Mouse (Mus musculus) intestine, embryonic 14.5 days (tissue): ENCODE data around the gene Rnf39. TPM values are rescaled to one million over a fixed set of nuclear protein-coding genes. Genes with fewer than 3 reads are reported as not detected.
A peak's percentile ranks its signal among the peaks of the same experiment; 100 is the strongest.

Experiments
- ATAC-seq: fragments of 200-750 bp; cut with Nextera tagmentation; replicated peaks from 2 replicates; pipeline ENCODE4 v1.8.0; 2017; ENCODE audit warnings: low read depth, moderate number of reproducible peaks, moderate TSS enrichment, moderate library complexity; ENCODE audit not compliant: low FRiP score, low TSS enrichment
- DNase-seq: peaks from one replicate; pipeline ENCODE4 v3.0.0-alpha.2; 2018; ENCODE audit warnings: low spot score
- H3K27ac ChIP-seq: fragments of 300-500 bp; sonication (generic); 2 replicates; pipeline ENCODE4 v1.5.1; 2014; ENCODE audit warnings: low read depth, mild to moderate bottlenecking, control low read depth
- H3K27me3 ChIP-seq: fragments of 300-500 bp; sonication (generic); replicated peaks from 2 replicates; pipeline ENCODE4 v1.6.1; 2014; ENCODE audit warnings: low read length, control low read depth; ENCODE audit not compliant: control insufficient read depth, insufficient read depth
- H3K36me3 ChIP-seq: fragments of 300-500 bp; sonication (generic); 2 replicates; pipeline ENCODE4 v1.6.1; 2014; ENCODE audit warnings: low read length, control low read depth; ENCODE audit not compliant: control insufficient read depth, insufficient read depth
- H3K4me1 ChIP-seq: fragments of 300-500 bp; sonication (generic); replicated peaks from 2 replicates; pipeline ENCODE4 v1.6.1; 2014; ENCODE audit warnings: low read length, control low read depth, mixed read lengths; ENCODE audit not compliant: control insufficient read depth, insufficient read depth
- H3K4me2 ChIP-seq: fragments of 300-500 bp; sonication (generic); 2 replicates; pipeline ENCODE4 v1.6.1; 2014; ENCODE audit warnings: low read length
- H3K4me3 ChIP-seq: fragments of 300-500 bp; sonication (generic); 2 replicates; pipeline ENCODE4 v1.5.1; 2014; ENCODE audit warnings: low read depth, low read length, control low read depth, mixed read lengths
- H3K9ac ChIP-seq: fragments of 300-500 bp; sonication (generic); 2 replicates; pipeline ENCODE4 v1.6.1; 2014; ENCODE audit warnings: mild to moderate bottlenecking, low read length
- H3K9me3 ChIP-seq: fragments of 300-500 bp; sonication (generic); 2 replicates; pipeline ENCODE4 v1.6.1; 2016; ENCODE audit warnings: low read length, control low read depth; ENCODE audit not compliant: control insufficient read depth
- WGBS: fragments of 180-500 bp; shearing (Covaris S2); extraction: QIAGEN DNeasy Blood & Tissue Kit; methylation state at CpG from one replicate; pipeline ENCODE4 v1.1.7; 2014; 5-methylcytosine and 5-hydroxymethylcytosine counted together
- polyA plus RNA-seq: library from polyadenylated mRNA; unstranded; fragments of >200 nt; fragmentation: Nextera tagmentation; extraction: Ambion mirVana; gene quantifications from 2 replicates; pipeline ENCODE4 v1.2.1, GENCODE M21; 2014

The Rnf39 gene
- 1.3 and 1.5 TPM in 2 replicates for polyA plus RNA-seq

DNA sequence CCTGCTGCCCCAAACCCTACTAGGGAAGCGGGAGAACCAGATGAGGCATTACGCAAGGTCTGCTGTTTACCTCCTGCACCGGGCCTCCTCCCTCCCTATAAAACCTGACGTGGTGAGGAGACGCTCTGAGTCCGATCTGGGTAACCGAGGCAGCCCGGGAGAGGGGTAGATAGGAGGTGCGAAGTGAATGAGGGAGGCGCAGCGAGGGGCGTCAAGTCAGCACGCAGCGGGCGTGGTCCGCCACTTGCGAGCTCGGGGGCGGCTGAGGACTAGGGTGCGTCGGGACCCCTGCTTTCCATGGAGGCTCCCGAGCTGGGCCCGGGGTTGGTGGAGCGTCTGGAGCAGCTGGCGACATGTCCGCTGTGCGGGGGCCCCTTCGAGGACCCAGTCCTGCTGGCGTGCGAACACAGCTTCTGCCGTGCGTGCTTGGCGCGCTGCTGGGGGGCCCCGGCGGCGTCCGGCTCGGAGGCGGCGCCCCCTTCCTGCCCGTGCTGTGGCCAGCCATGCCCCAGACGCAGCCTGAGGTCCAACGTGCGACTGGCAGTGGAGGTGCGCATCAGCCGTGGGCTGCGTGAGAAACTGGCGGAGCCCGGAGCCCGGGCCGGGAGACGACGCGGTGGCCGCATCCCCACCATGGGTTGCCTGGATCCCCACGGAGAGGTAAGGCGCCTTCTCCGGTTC lies at the start of gene Rnf39:
TSS of gene Rnf39 (plus strand) at position 128 of the 681 bp plus-strand sequence.
- Histone ChIP-seq H3K4me2 (peak within 1 kb of the TSS; percentile 75), H3K4me1 (peaks cover 16% of the 10 kb centered on the region), H3K27me3 (peaks cover 46% of the 10 kb centered on the region), H3K9me3 (no peaks in the 10 kb centered on the region), H3K27ac (no peak within 1 kb of the TSS), H3K9ac (no peak within 1 kb of the TSS), H3K4me3 (peak within 1 kb of the TSS; percentile 37), H3K36me3 (no peaks in the 10 kb centered on the region)
- ATAC-seq: peak; percentile 48; the same call in 1 of the 2 replicates
- DNase-seq: peak; percentile 65
- 1% methylated on average over 59 of the region's 59 CpGs for WGBS

DNA sequence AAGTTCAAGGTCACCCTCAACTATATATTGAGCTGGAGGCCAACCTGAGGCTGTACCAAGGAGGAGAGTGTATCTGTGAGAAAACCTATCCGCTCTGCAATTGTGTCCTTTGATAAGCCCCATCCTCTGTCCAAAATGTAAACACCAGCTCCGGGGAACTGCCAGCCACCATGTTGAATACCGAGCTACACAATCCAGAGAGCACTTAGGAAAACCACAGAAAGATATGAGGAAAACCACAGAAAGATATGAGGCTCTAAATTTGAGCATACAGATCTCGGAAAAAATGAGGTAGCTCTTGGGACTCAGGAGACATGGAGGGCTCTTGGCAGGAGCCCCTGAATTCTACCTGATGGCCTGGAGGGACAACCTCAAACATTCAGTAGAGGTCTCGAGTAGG lies 49.3 kb upstream of the Rnf39 start:
- H3K36me3 ChIP-seq: no peaks in the 10 kb centered on the region
- no peaks in the 10 kb centered on the region for H3K27me3 ChIP-seq
- DNase-seq (no peak), ATAC-seq (no peak)
- H3K4me3 ChIP-seq: no peak overlapping the region
- no peaks in the 10 kb centered on the region for H3K9me3 ChIP-seq
- H3K9ac ChIP-seq: no peak overlapping the region
- no peak overlapping the region for H3K27ac ChIP-seq
- WGBS: 53% methylated on average over 5 of the region's 5 CpGs
- no peaks in the 10 kb centered on the region for H3K4me1 ChIP-seq
- no peak overlapping the region for H3K4me2 ChIP-seq

DNA sequence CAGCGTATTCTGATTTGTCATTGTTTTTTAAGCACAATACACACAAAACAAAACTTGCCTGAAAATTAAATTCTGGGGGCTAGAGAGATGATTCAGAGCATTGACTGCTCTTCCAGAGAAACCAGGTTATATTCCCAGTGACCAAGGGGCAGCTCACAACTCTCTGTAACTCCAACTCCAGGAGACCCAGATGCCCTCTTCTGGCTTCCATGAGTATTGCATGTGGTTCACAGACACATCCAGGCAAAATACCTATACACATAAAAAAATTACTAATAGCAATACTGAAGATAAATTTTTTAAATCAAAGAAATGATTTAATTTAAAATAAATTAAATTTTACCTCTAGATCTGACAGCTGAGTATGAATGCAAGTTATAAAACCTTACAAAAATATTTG lies 46.1 kb upstream of the Rnf39 start:
- no peak overlapping the region for H3K4me3 ChIP-seq
- ATAC-seq (no peak), DNase-seq (no peak)
- no peaks in the 10 kb centered on the region for H3K27me3 ChIP-seq
- H3K9me3 ChIP-seq: no peaks in the 10 kb centered on the region
- H3K27ac ChIP-seq: peak overlapping the region; percentile 34
- no peaks in the 10 kb centered on the region for H3K4me1 ChIP-seq
- H3K4me2 ChIP-seq: no peak overlapping the region
- H3K9ac ChIP-seq: no peak overlapping the region
- no peaks in the 10 kb centered on the region for H3K36me3 ChIP-seq
- 91% methylated on average over 1 of the region's 1 CpGs for WGBS

- DNase-seq: no peak
- ATAC-seq: peak; percentile 80
- no peak overlapping the region for H3K9ac ChIP-seq
- no peak overlapping the region for H3K4me3 ChIP-seq
- no peak overlapping the region for H3K4me2 ChIP-seq
- no peaks in the 10 kb centered on the region for H3K27me3 ChIP-seq
- H3K9me3 ChIP-seq: no peaks in the 10 kb centered on the region
- H3K4me1 ChIP-seq: no peaks in the 10 kb centered on the region
- no peaks in the 10 kb centered on the region for H3K36me3 ChIP-seq
- peak overlapping the region; percentile 73 for H3K27ac ChIP-seq
Measured at GRCm38 (mm10) chr17:36897065-36897464, 45.7 kb upstream of the Rnf39 start.

DNA sequence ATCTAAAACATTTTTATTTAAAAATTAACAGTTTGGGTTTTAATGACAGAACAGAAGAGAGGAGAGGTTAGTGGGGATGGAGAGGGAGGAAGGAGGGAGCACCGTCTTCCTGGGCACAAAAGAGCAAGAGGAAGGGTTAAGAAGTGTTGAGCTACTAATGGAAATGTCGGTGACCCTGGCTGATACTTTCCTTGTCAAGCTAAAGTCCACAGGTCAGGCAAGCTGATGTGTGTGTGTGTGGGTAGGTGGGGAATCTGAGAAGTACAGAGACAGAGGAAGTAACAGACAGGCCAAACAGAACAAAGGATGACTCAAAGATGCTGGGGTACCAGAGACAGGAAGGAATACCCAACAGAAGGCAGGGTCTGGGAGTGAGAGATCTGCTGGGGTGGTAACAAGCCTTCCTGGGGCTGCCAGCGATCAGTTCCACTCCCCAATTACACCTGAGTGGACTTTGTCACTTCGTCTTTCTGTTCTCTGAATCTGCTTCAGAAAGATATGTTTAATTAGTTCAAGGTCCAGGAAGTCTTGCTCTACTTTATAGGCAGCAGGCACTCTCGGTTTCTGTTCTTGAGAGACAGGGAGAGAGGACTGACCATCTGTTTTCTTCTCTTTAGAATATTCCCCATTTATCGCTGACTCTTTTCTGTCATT lies 45.0 kb upstream of the Rnf39 start, which contains the start of gene Trim31:
TSS of gene Trim31 (plus strand) at position 567 of the 654 bp plus-strand sequence.
- Histone ChIP-seq H3K9me3 (no peaks in the 10 kb centered on the region), H3K4me3 (no peak within 1 kb of the TSS), H3K9ac (no peak within 1 kb of the TSS), H3K27me3 (no peaks in the 10 kb centered on the region), H3K4me2 (peak within 1 kb of the TSS; percentile 32), H3K36me3 (no peaks in the 10 kb centered on the region), H3K27ac (peak within 1 kb of the TSS; percentile 73), H3K4me1 (no peaks in the 10 kb centered on the region)
- no peak for DNase-seq
- peak; percentile 57 for ATAC-seq
- 56% methylated on average over 6 of the region's 6 CpGs for WGBS

- peak overlapping the region; percentile 32 for H3K4me2 ChIP-seq
Measured at GRCm38 (mm10) chr17:36899376-36899775, 43.3 kb upstream of the Rnf39 start.

GRCm38 (mm10) chr17:36900001-36900400 lies 42.7 kb upstream of the Rnf39 start:
- Histone ChIP-seq H3K27ac (no peak overlapping the region), H3K27me3 (no peaks in the 10 kb centered on the region), H3K36me3 (no peaks in the 10 kb centered on the region), H3K4me3 (no peak overlapping the region), H3K4me2 (peak overlapping the region; percentile 32; the same call in 1 of the 2 replicates), H3K9ac (no peak overlapping the region), H3K9me3 (no peaks in the 10 kb centered on the region), H3K4me1 (no peaks in the 10 kb centered on the region)
- DNase-seq (no peak), ATAC-seq (no peak)
- 80% methylated on average over 5 of the region's 5 CpGs for WGBS

More at GRCm38 (mm10) chr17:36899376-36899775, 43.3 kb upstream of the Rnf39 start:
- Histone ChIP-seq H3K4me3 (no peak overlapping the region), H3K36me3 (no peaks in the 10 kb centered on the region), H3K9me3 (no peaks in the 10 kb centered on the region), H3K4me1 (no peaks in the 10 kb centered on the region), H3K9ac (no peak overlapping the region), H3K27me3 (no peaks in the 10 kb centered on the region), H3K27ac (no peak overlapping the region; the same call in 1 of the 2 replicates)
- no peak for DNase-seq
- 83% methylated on average over 4 of the region's 4 CpGs for WGBS
- ATAC-seq: no peak

GRCm38 (mm10) chr17:36900691-36901090 lies 42.0 kb upstream of the Rnf39 start:
- no peak overlapping the region for H3K9ac ChIP-seq
- ATAC-seq: no peak
- H3K9me3 ChIP-seq: no peaks in the 10 kb centered on the region
- no peaks in the 10 kb centered on the region for H3K27me3 ChIP-seq
- 28% methylated on average over 1 of the region's 1 CpGs for WGBS
- DNase-seq: no peak
- no peak overlapping the region for H3K4me3 ChIP-seq
- H3K4me2 ChIP-seq: no peak overlapping the region
- no peaks in the 10 kb centered on the region for H3K4me1 ChIP-seq
- H3K27ac ChIP-seq: no peak overlapping the region
- H3K36me3 ChIP-seq: no peaks in the 10 kb centered on the region
